Mouse (Mus musculus): ENCODE data around the gene 4933424G06Rik. TPM values are rescaled to one million over a fixed set of nuclear protein-coding genes. Genes with fewer than 3 reads are reported as not detected.

Gene 4933424G06Rik
- total and polyA plus RNA-seq, 3 experiments = not detected

- peak; percentile 88 for TF ChIP-seq HCFC1 (IDR thresholded peaks at IDR 0.05; ENCODE audit: low read depth, low read length)
- TF ChIP-seq MYB (IDR thresholded peaks at IDR 0.05; ENCODE audit: low read depth, low read length) = no peak
Observed at GRCm38 (mm10) chr1:36709854-36710280, at the start of gene 4933424G06Rik (continued).

- H3K79me2 ChIP-seq (ENCODE audit: control insufficient read depth, insufficient read depth, low read length, poor library complexity) = no peaks in the 10 kb centered on the region
- H3K27ac ChIP-seq (ENCODE audit: control insufficient read depth, low read depth, low read length) = peak overlapping the region; percentile 53; the same call in 1 of the 2 replicates
- H3K9me3 ChIP-seq (replicated peaks; ENCODE audit: insufficient read depth, low read length) = no peaks in the 10 kb centered on the region
- DNase-seq (ENCODE audit: low read depth, low spot score) = peak; percentile 52
- TF ChIP-seq CTCF (IDR thresholded peaks at IDR 0.05 in 2 of 3, conservative IDR thresholded peaks at IDR 0.05 in 1 of 3; ENCODE audit: control insufficient read depth in 1 of 3, insufficient read depth in 1 of 3, low read depth in 2 of 3, low read length in 3 of 3, poor library complexity in 1 of 3, severe bottlenecking in 1 of 3) (peak; percentile 24 to 57 (median 24); a peak in 4 of 6 replicates), HCFC1 (IDR thresholded peaks at IDR 0.05; ENCODE audit: low read depth, low read length) (no peak), KAT2A (conservative IDR thresholded peaks at IDR 0.05; ENCODE audit: low read depth, low read length) (no peak), MXI1 (IDR thresholded peaks at IDR 0.05; ENCODE audit: low read depth, low read length) (no peak), MAZ (IDR thresholded peaks at IDR 0.05; ENCODE audit: low read depth, low read length) (0 out of 2 replicates have a peak, but pooled peaks have one; percentile 40), E2F4 (IDR thresholded peaks at IDR 0.05; ENCODE audit: borderline replicate concordance, low read depth, low read length) (no peak), MAX (IDR thresholded peaks at IDR 0.05; ENCODE audit: low read length) (no peak), SIN3A (IDR thresholded peaks at IDR 0.05; ENCODE audit: low read length) (peak; percentile 46; the same call in 1 of the 2 replicates), TCF12 (IDR thresholded peaks at IDR 0.05; ENCODE audit: low read depth, low read length) (peak; percentile 93), ETS1 (IDR thresholded peaks at IDR 0.05; ENCODE audit: low read depth, low read length) (peak; percentile 77; the same call in 1 of the 2 replicates), RCOR1 (IDR thresholded peaks at IDR 0.05; ENCODE audit: low read depth, low read length) (no peak), POLR2AphosphoS2 (IDR thresholded peaks at IDR 0.05; ENCODE audit: low read length) (no peak), GATA1 (IDR thresholded peaks at IDR 0.05; ENCODE audit: low read depth, low read length) (peak; percentile 86), EP300 (IDR thresholded peaks at IDR 0.05; ENCODE audit: low read depth in 1 of 2, low read length in 2 of 2) (peak; percentile 70 to 88), USF2 (IDR thresholded peaks at IDR 0.05; ENCODE audit: borderline replicate concordance in 1 of 2, insufficient read depth in 1 of 2, low read depth in 1 of 2, low read length in 2 of 2) (no peak), JUND (IDR thresholded peaks at IDR 0.05; ENCODE audit: low read depth, low read length) (no peak), ZC3H11A (IDR thresholded peaks at IDR 0.05; ENCODE audit: low read depth, low read length) (0 out of 2 replicates have a peak, but pooled peaks have one; percentile 10), RAD21 (IDR thresholded peaks at IDR 0.05; ENCODE audit: low read depth, low read length) (peak; percentile 27), TBP (IDR thresholded peaks at IDR 0.05; ENCODE audit: low read depth, low read length) (no peak), UBTF (IDR thresholded peaks at IDR 0.05; ENCODE audit: borderline replicate concordance, insufficient read depth, low read depth, low read length) (no peak), MYB (IDR thresholded peaks at IDR 0.05; ENCODE audit: low read depth, low read length) (no peak), MEF2A (IDR thresholded peaks at IDR 0.05; ENCODE audit: extremely low read depth, insufficient replicate concordance, low read depth, low read length, poor library complexity, severe bottlenecking) (peak; percentile 14; the same call in 1 of the 2 replicates), BHLHE40 (IDR thresholded peaks at IDR 0.05; ENCODE audit: borderline replicate concordance, low read depth, low read length) (no peak), NELFE (IDR thresholded peaks at IDR 0.05; ENCODE audit: low read depth, low read length) (no peak), SMC3 (IDR thresholded peaks at IDR 0.05; ENCODE audit: low read depth, low read length) (peak; percentile 58), ELF1 (IDR thresholded peaks at IDR 0.05; ENCODE audit: low read depth, low read length) (no peak), POLR2AphosphoS5 (IDR thresholded peaks at IDR 0.05; ENCODE audit: borderline replicate concordance, low read depth, low read length) (no peak)
- peaks cover 13 to 19% of the 10 kb centered on the region in 2 experiments; a peak in 3 of 4 replicates for H3K4me1 ChIP-seq (ENCODE audit: control insufficient read depth in 1 of 2, insufficient read depth in 2 of 2, low read length in 2 of 2)
- no peak overlapping the region for H3K9ac ChIP-seq (ENCODE audit: control insufficient read depth, low read depth, low read length, poor library complexity, severe bottlenecking)
- no peaks in the 10 kb centered on the region for H3K27me3 ChIP-seq (ENCODE audit: control insufficient read depth in 1 of 2, insufficient read depth in 2 of 2, low read length in 2 of 2)
- peak overlapping the region in 1 of 2 experiments; percentile 35; a peak in 1 of 4 replicates for H3K4me3 ChIP-seq (ENCODE audit: control insufficient read depth in 1 of 2, insufficient read depth in 1 of 2, low read depth in 2 of 2, low read length in 2 of 2)
- H3K36me3 ChIP-seq (ENCODE audit: control insufficient read depth in 1 of 2, insufficient read depth in 2 of 2, low read length in 2 of 2) = peaks cover 0 to 13% of the 10 kb centered on the region in 2 experiments; a peak in 2 of 4 replicates
Observed at GRCm38 (mm10) chr1:36664457-36664856, 45.5 kb upstream of the 4933424G06Rik start.
